Mouse (Mus musculus): ENCODE results near the gene Psip1. TPM values are rescaled to one million over a fixed set of nuclear protein-coding genes. Genes with fewer than 3 reads are reported as not detected.
"Not testable (repeated sequence)": the region's sequence is repeated elsewhere in the genome, so short reads cannot be mapped to it uniquely, and the experiment has no call there.

The Psip1 gene
- polyA plus RNA-seq, 1 experiment from 2014 or later, result 150 TPM

- whole genome bisulfite sequencing, result 92% methylated on average over 5 of the region's 5 CpGs
- not testable (repeated sequence) for ATAC-seq (replicated peaks; ENCODE audit: low FRiP score); H3K4me3 ChIP-seq (replicated peaks)
Observed at GRCm38 (mm10) chr4:83497013-83497412, 10.8 kb upstream of the Psip1 start.

GRCm38 (mm10) chr4:83493112-83493511 lies 6.9 kb upstream of the Psip1 start:
- no peak overlapping the region for H3K27ac ChIP-seq
- no peaks in the 10 kb centered on the region for H3K36me3 ChIP-seq
- no peaks in the 10 kb centered on the region for H3K9me3 ChIP-seq (replicated peaks)
- no peaks in the 10 kb centered on the region for H3K27me3 ChIP-seq
- no peak overlapping the region for H3K4me3 ChIP-seq (replicated peaks)
- WGBS, result 88% methylated on average over 1 of the region's 1 CpGs
- ATAC-seq (replicated peaks; ENCODE audit: low FRiP score), result no peak
- no peaks in the 10 kb centered on the region for H3K4me1 ChIP-seq
- H3K4me2 ChIP-seq, result no peak overlapping the region
- H3K9ac ChIP-seq, result no peak overlapping the region

More at GRCm38 (mm10) chr4:83497013-83497412, 10.8 kb upstream of the Psip1 start:
- not testable (repeated sequence) for H3K4me2 ChIP-seq; H3K9me3 ChIP-seq (replicated peaks); H3K27ac ChIP-seq; H3K36me3 ChIP-seq; H3K9ac ChIP-seq; H3K4me1 ChIP-seq; H3K27me3 ChIP-seq

GRCm38 (mm10) chr4:83489121-83489520 lies 2.9 kb upstream of the Psip1 start:
- 32% methylated on average over 5 of the region's 5 CpGs for WGBS
- no peaks in the 10 kb centered on the region for H3K9me3 ChIP-seq (replicated peaks)
- no peak overlapping the region for H3K4me2 ChIP-seq
- H3K27me3 ChIP-seq, result no peaks in the 10 kb centered on the region
- peaks cover 16% of the 10 kb centered on the region for H3K4me1 ChIP-seq
- no peak overlapping the region for H3K9ac ChIP-seq
- H3K4me3 ChIP-seq (replicated peaks), result no peak overlapping the region
- H3K27ac ChIP-seq, result no peak overlapping the region
- ATAC-seq (replicated peaks; ENCODE audit: low FRiP score), result no peak
- H3K36me3 ChIP-seq, result peaks cover 6% of the 10 kb centered on the region; the same call in 1 of the 2 replicates

GRCm38 (mm10) chr4:83485735-83486116 lies 533 bp downstream of the Psip1 start:
- peak overlapping the region; percentile 75 for H3K4me2 ChIP-seq
- H3K36me3 ChIP-seq, result peaks cover 35% of the 10 kb centered on the region
- under 1% methylated on average over 22 of the region's 40 CpGs for WGBS
- peak overlapping the region; percentile 91 for H3K4me3 ChIP-seq (replicated peaks)
- peak overlapping the region; percentile 82 for H3K9ac ChIP-seq
- no peaks in the 10 kb centered on the region for H3K27me3 ChIP-seq
- H3K9me3 ChIP-seq (replicated peaks), result no peaks in the 10 kb centered on the region
- H3K4me1 ChIP-seq, result peaks cover 18% of the 10 kb centered on the region
- peak; percentile 87 for ATAC-seq (replicated peaks; ENCODE audit: low FRiP score)
- H3K27ac ChIP-seq, result peak overlapping the region; percentile 98

GRCm38 (mm10) chr4:83485250-83485649 lies 1.0 kb downstream of the Psip1 start:
- 19% methylated on average over 12 of the region's 12 CpGs for WGBS
- peak overlapping the region; percentile 98 for H3K27ac ChIP-seq
- ATAC-seq (replicated peaks; ENCODE audit: low FRiP score), result no peak

GRCm38 (mm10) chr4:83468208-83468607 lies 18.1 kb downstream of the Psip1 start:
- Histone ChIP-seq H3K36me3 (peaks cover 88% of the 10 kb centered on the region), H3K27ac (no peak overlapping the region), H3K4me1 (no peaks in the 10 kb centered on the region), H3K9ac (no peak overlapping the region), H3K4me3 (replicated peaks) (no peak overlapping the region), H3K4me2 (no peak overlapping the region), H3K9me3 (replicated peaks) (no peaks in the 10 kb centered on the region), H3K27me3 (no peaks in the 10 kb centered on the region)
- ATAC-seq (replicated peaks; ENCODE audit: low FRiP score), result no peak
- 83% methylated on average over 3 of the region's 3 CpGs for WGBS

More at GRCm38 (mm10) chr4:83485250-83485649, 1.0 kb downstream of the Psip1 start:
- peak overlapping the region; percentile 82 for H3K9ac ChIP-seq
- no peaks in the 10 kb centered on the region for H3K27me3 ChIP-seq
- H3K9me3 ChIP-seq (replicated peaks), result no peaks in the 10 kb centered on the region
- H3K36me3 ChIP-seq, result peaks cover 38% of the 10 kb centered on the region
- H3K4me1 ChIP-seq, result peaks cover 18% of the 10 kb centered on the region
- peak overlapping the region; percentile 75 for H3K4me2 ChIP-seq
- peak overlapping the region; percentile 91 for H3K4me3 ChIP-seq (replicated peaks)

- WGBS, result 94% methylated on average over 7 of the region's 7 CpGs
- no peaks in the 10 kb centered on the region for H3K9me3 ChIP-seq (replicated peaks)
- no peak overlapping the region for H3K9ac ChIP-seq
- H3K4me3 ChIP-seq (replicated peaks), result no peak overlapping the region
- H3K4me2 ChIP-seq, result no peak overlapping the region
- no peak for ATAC-seq (replicated peaks; ENCODE audit: low FRiP score)
- no peaks in the 10 kb centered on the region for H3K27me3 ChIP-seq
- peaks cover 88% of the 10 kb centered on the region for H3K36me3 ChIP-seq
- H3K4me1 ChIP-seq, result no peaks in the 10 kb centered on the region
- no peak overlapping the region for H3K27ac ChIP-seq
Observed at GRCm38 (mm10) chr4:83467615-83468014, 18.6 kb downstream of the Psip1 start.

- no peaks in the 10 kb centered on the region for H3K27me3 ChIP-seq
- H3K27ac ChIP-seq, result no peak overlapping the region
- ATAC-seq (replicated peaks; ENCODE audit: low FRiP score), result no peak
- H3K9me3 ChIP-seq (replicated peaks), result no peaks in the 10 kb centered on the region
- H3K9ac ChIP-seq, result no peak overlapping the region
- no peaks in the 10 kb centered on the region for H3K4me1 ChIP-seq
- H3K36me3 ChIP-seq, result peaks cover 79% of the 10 kb centered on the region
- no peak overlapping the region for H3K4me2 ChIP-seq
- no peak overlapping the region for H3K4me3 ChIP-seq (replicated peaks)
- 93% methylated on average over 7 of the region's 7 CpGs for WGBS
Observed at GRCm38 (mm10) chr4:83464827-83465226, 21.4 kb downstream of the Psip1 start.

- Histone ChIP-seq H3K27me3 (no peaks in the 10 kb centered on the region), H3K4me2 (no peak overlapping the region), H3K27ac (no peak overlapping the region), H3K4me3 (replicated peaks) (no peak overlapping the region), H3K9me3 (replicated peaks) (no peaks in the 10 kb centered on the region), H3K4me1 (no peaks in the 10 kb centered on the region), H3K9ac (no peak overlapping the region), H3K36me3 (peaks cover 81% of the 10 kb centered on the region)
- no peak for ATAC-seq (replicated peaks; ENCODE audit: low FRiP score)
- 95% methylated on average over 5 of the region's 5 CpGs for WGBS
Observed at GRCm38 (mm10) chr4:83460106-83460505, 26.2 kb downstream of the Psip1 start.

GRCm38 (mm10) chr4:83450785-83451184 lies 35.5 kb downstream of the Psip1 start:
- ATAC-seq (replicated peaks; ENCODE audit: low FRiP score), result no peak
- Histone ChIP-seq H3K9ac (no peak overlapping the region), H3K4me1 (no peaks in the 10 kb centered on the region), H3K27ac (no peak overlapping the region), H3K4me3 (replicated peaks) (no peak overlapping the region), H3K36me3 (peaks cover 60% of the 10 kb centered on the region), H3K27me3 (no peaks in the 10 kb centered on the region), H3K4me2 (no peak overlapping the region), H3K9me3 (replicated peaks) (no peaks in the 10 kb centered on the region)
- 96% methylated on average over 4 of the region's 4 CpGs for WGBS

- H3K27ac ChIP-seq, result no peak overlapping the region
- no peaks in the 10 kb centered on the region for H3K9me3 ChIP-seq (replicated peaks)
- 87% methylated on average over 4 of the region's 4 CpGs for WGBS
- peaks cover 60% of the 10 kb centered on the region for H3K36me3 ChIP-seq
- no peak for ATAC-seq (replicated peaks; ENCODE audit: low FRiP score)
- no peak overlapping the region for H3K4me3 ChIP-seq (replicated peaks)
- no peaks in the 10 kb centered on the region for H3K4me1 ChIP-seq
- no peak overlapping the region for H3K9ac ChIP-seq
- H3K27me3 ChIP-seq, result no peaks in the 10 kb centered on the region
- no peak overlapping the region for H3K4me2 ChIP-seq
Observed at GRCm38 (mm10) chr4:83441050-83441449, 45.2 kb downstream of the Psip1 start.

GRCm38 (mm10) chr4:83439045-83439444 lies 47.2 kb downstream of the Psip1 start:
- no peaks in the 10 kb centered on the region for H3K4me1 ChIP-seq
- no peak overlapping the region for H3K4me2 ChIP-seq
- no peaks in the 10 kb centered on the region for H3K27me3 ChIP-seq
- H3K4me3 ChIP-seq (replicated peaks), result no peak overlapping the region
- H3K9ac ChIP-seq, result no peak overlapping the region
- no peak for ATAC-seq (replicated peaks; ENCODE audit: low FRiP score)
- no peaks in the 10 kb centered on the region for H3K9me3 ChIP-seq (replicated peaks)
- peaks cover 80% of the 10 kb centered on the region for H3K36me3 ChIP-seq
- H3K27ac ChIP-seq, result no peak overlapping the region
- WGBS, result 56% methylated on average over 5 of the region's 5 CpGs

GRCm38 (mm10) chr4:83438116-83438515 lies 48.1 kb downstream of the Psip1 start:
- ATAC-seq (replicated peaks; ENCODE audit: low FRiP score), result no peak
- no peak overlapping the region for H3K4me2 ChIP-seq
- H3K4me3 ChIP-seq (replicated peaks), result no peak overlapping the region
- no peaks in the 10 kb centered on the region for H3K4me1 ChIP-seq
- no peak overlapping the region for H3K27ac ChIP-seq
- H3K27me3 ChIP-seq, result no peaks in the 10 kb centered on the region
- H3K36me3 ChIP-seq, result peaks cover 89% of the 10 kb centered on the region
- H3K9me3 ChIP-seq (replicated peaks), result no peaks in the 10 kb centered on the region
- no peak overlapping the region for H3K9ac ChIP-seq
